Mouse (Mus musculus) CH12.LX (cell line): Measurements from ENCODE around the gene Gm10663.

Experiments
- CTCF ChIP-seq, 2 experiments: IDR thresholded peaks in 1 of 2; conservative IDR thresholded peaks in 1 of 2; 2 replicates each; pipeline ENCODE4 v1.5.1; 2011 to 2012; ENCODE audit warnings: low read depth in 2 of 2, low read length in 2 of 2, improper control_type of control experiment in 1 of 2, inconsistent platforms in 1 of 2, mild to moderate bottlenecking in 1 of 2, moderate library complexity in 1 of 2
- MAZ ChIP-seq: IDR thresholded peaks from 2 replicates; pipeline ENCODE4 v1.6.1; 2012; ENCODE audit warnings: low read depth, mild to moderate bottlenecking, inconsistent platforms, low read length, improper control_type of control experiment, moderate library complexity
- MXI1 ChIP-seq: IDR thresholded peaks from 2 replicates; pipeline ENCODE4 v1.6.1; 2011; ENCODE audit warnings: mild to moderate bottlenecking, low read depth, low read length, improper control_type of control experiment
- POLR2A ChIP-seq: IDR thresholded peaks from 2 replicates; pipeline ENCODE4 v1.6.1; 2011; ENCODE audit warnings: low read depth, mild to moderate bottlenecking, improper control_type of control experiment, low read length
- RAD21 ChIP-seq: IDR thresholded peaks from 2 replicates; pipeline ENCODE4 v1.6.1; 2011; ENCODE audit warnings: low read depth, mild to moderate bottlenecking, low read length, improper control_type of control experiment, moderate library complexity
- UBTF ChIP-seq: IDR thresholded peaks from 2 replicates; pipeline ENCODE4 v1.6.1; 2012; ENCODE audit warnings: low read depth, mild to moderate bottlenecking, inconsistent platforms, low read length, improper control_type of control experiment, moderate library complexity
- ZMIZ1 ChIP-seq: IDR thresholded peaks from 2 replicates; pipeline ENCODE4 v1.6.1; 2012; ENCODE audit warnings: low read depth, mild to moderate bottlenecking, inconsistent platforms, low read length, improper control_type of control experiment
- ZNF384 ChIP-seq: IDR thresholded peaks from 2 replicates; pipeline ENCODE4 v1.6.1; 2012; ENCODE audit warnings: low read depth, low read length, improper control_type of control experiment, inconsistent platforms

DNA sequence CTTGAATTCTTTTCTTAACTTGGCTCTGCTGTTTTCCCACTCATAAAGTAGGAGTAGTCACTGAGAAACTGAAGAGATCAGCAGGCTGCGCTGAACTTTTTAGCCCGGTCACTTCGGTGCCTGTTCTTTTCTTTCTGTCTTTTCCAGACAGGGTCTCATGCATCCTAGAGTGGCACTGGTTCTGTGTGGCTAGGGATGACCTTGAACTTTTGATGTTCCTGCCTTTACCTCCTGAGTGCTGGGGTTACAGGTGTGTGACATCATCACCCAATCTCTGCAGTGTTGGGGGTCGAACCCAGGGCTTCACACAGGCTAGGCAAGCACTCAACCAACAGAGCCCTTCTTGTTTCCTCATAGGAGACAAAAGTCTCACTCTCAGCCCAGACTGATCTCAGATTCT lies 18.1 kb upstream of the Gm10663 start:
- TF ChIP-seq ZMIZ1, result no peak
- TF ChIP-seq POLR2A, result no peak
- no peak for TF ChIP-seq ZNF384
- no peak for TF ChIP-seq CTCF (conservative IDR thresholded peaks at IDR 0.05 in 1 of 2, IDR thresholded peaks at IDR 0.05 in 1 of 2; ENCODE audit: low read depth in 2 of 2, low read length in 2 of 2)
- no peak for TF ChIP-seq RAD21
- TF ChIP-seq MXI1, result no peak
- TF ChIP-seq MAZ, result no peak
- TF ChIP-seq UBTF, result no peak
